Mouse (Mus musculus) neural tube, embryonic 14.5 days (tissue): ENCODE data around the gene Fahd1. TPM values are rescaled to one million over a fixed set of nuclear protein-coding genes. Genes with fewer than 3 reads are reported as not detected.

Experiments
- ATAC-seq: fragments of 200-750 bp; cut with Nextera tagmentation; 2 replicates; pipeline ENCODE4 v1.8.0; 2017; ENCODE audit warnings: low read depth, mild to moderate bottlenecking, moderate TSS enrichment, moderate library complexity
- H3K27ac ChIP-seq: fragments of 300-500 bp; sonication (generic); 2 replicates; pipeline ENCODE4 v1.5.1; 2014; ENCODE audit warnings: low read depth, mild to moderate bottlenecking, control low read depth, low read length, moderate library complexity, mixed read lengths
- H3K27me3 ChIP-seq: fragments of 300-500 bp; sonication (generic); 2 replicates; pipeline ENCODE4 v1.6.1; 2014; ENCODE audit warnings: low read length; ENCODE audit not compliant: control insufficient read depth, insufficient read depth
- H3K36me3 ChIP-seq: fragments of 300-500 bp; sonication (generic); 2 replicates; pipeline ENCODE4 v1.6.1; 2014; ENCODE audit warnings: low read length, mixed read lengths; ENCODE audit not compliant: control insufficient read depth, insufficient read depth
- H3K4me1 ChIP-seq: fragments of 300-500 bp; sonication (generic); 2 replicates; pipeline ENCODE4 v1.6.1; 2014; ENCODE audit warnings: low read length; ENCODE audit not compliant: control insufficient read depth, insufficient read depth
- H3K4me2 ChIP-seq: fragments of 300-500 bp; sonication (generic); 2 replicates; pipeline ENCODE4 v1.6.1; 2014; ENCODE audit warnings: mild to moderate bottlenecking, low read depth, low read length, control low read depth
- H3K4me3 ChIP-seq: fragments of 300-500 bp; sonication (generic); 2 replicates; pipeline ENCODE4 v1.5.1; 2014; ENCODE audit warnings: low read depth, low read length, control low read depth, mixed read lengths
- H3K9ac ChIP-seq: fragments of 300-500 bp; sonication (generic); replicated peaks from 2 replicates; pipeline ENCODE4 v1.6.1; 2014; ENCODE audit warnings: low read depth, mild to moderate bottlenecking, control low read depth, low read length, mixed read lengths
- H3K9me3 ChIP-seq: fragments of 300-500 bp; sonication (generic); 2 replicates; pipeline ENCODE4 v1.6.1; 2016; ENCODE audit warnings: low read length; ENCODE audit not compliant: control insufficient read depth
- WGBS: fragments of 180-500 bp; shearing (Covaris S2); extraction: QIAGEN DNeasy Blood & Tissue Kit; methylation state at CpG from one replicate; pipeline ENCODE4 v1.1.7; 2014; 5-methylcytosine and 5-hydroxymethylcytosine counted together
- polyA plus RNA-seq: library from polyadenylated mRNA; unstranded; fragments of >200 nt; fragmentation: Nextera tagmentation; extraction: Ambion mirVana; gene quantifications from 2 replicates; pipeline ENCODE4 v1.2.1, GENCODE M21; 2014

Fahd1 gene
- polyA plus RNA-seq, 1 experiment from 2014 or later = 27.6 TPM

DNA sequence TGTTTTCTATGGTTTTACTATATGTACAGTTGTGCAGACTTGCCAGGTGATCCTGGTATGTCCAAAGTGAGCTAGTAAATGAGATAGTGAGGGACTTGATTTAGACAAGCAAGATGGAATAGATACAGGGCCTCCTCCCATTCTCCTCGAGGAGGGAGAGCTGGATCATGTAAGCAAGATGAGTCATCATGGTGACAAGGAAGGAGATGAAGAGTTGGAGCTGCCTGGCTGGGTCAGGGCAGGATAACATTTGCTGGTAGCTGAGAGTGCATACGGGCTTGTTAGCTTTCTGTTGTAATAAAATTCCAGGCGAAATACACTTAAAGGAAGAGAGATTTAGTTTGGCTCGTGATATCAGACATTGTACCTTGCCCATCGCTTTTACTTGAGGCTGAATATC is 9.8 kb downstream of the Fahd1 start:
- 66% methylated on average over 5 of the region's 5 CpGs for WGBS
- no peak overlapping the region for H3K9ac ChIP-seq
- H3K27ac ChIP-seq = no peak overlapping the region
- no peak overlapping the region for H3K4me2 ChIP-seq
- ATAC-seq = no peak
- no peak overlapping the region for H3K4me3 ChIP-seq
- H3K4me1 ChIP-seq = no peaks in the 10 kb centered on the region
- H3K36me3 ChIP-seq = no peaks in the 10 kb centered on the region
- no peaks in the 10 kb centered on the region; the same call in 1 of the 2 replicates for H3K27me3 ChIP-seq
- H3K9me3 ChIP-seq = no peaks in the 10 kb centered on the region

DNA sequence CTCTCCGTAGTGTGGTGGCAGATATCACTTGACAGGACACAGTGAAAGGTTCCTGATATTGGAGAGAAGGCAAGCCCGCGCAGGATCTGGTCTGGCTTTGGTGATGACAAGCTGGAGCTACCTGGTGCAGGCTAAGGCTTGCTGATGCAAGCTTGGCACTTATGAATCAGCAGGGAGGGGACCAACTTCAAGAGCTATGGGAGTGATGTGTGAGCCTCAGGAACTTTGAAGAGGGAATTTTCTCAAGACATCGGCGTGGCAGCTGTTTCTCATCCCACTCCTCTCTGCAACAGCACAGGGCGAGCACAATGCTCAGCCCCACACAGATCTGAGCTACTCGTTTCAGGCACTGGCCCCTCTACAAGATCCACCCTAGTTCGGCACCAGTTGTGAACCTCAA is 10.3 kb downstream of the Fahd1 start, which contains the start of gene Hagh:
Gene Hagh (plus strand): TSS at position 302 of the 400 bp plus-strand sequence.
- H3K27ac ChIP-seq = no peak within 1 kb of the TSS
- no peaks in the 10 kb centered on the region for H3K36me3 ChIP-seq
- H3K9me3 ChIP-seq = no peaks in the 10 kb centered on the region
- H3K27me3 ChIP-seq = no peaks in the 10 kb centered on the region
- ATAC-seq = no peak
- no peak within 1 kb of the TSS for H3K4me2 ChIP-seq
- no peaks in the 10 kb centered on the region for H3K4me1 ChIP-seq
- no peak within 1 kb of the TSS for H3K9ac ChIP-seq
- 77% methylated on average over 8 of the region's 8 CpGs for WGBS
- H3K4me3 ChIP-seq = no peak within 1 kb of the TSS

DNA sequence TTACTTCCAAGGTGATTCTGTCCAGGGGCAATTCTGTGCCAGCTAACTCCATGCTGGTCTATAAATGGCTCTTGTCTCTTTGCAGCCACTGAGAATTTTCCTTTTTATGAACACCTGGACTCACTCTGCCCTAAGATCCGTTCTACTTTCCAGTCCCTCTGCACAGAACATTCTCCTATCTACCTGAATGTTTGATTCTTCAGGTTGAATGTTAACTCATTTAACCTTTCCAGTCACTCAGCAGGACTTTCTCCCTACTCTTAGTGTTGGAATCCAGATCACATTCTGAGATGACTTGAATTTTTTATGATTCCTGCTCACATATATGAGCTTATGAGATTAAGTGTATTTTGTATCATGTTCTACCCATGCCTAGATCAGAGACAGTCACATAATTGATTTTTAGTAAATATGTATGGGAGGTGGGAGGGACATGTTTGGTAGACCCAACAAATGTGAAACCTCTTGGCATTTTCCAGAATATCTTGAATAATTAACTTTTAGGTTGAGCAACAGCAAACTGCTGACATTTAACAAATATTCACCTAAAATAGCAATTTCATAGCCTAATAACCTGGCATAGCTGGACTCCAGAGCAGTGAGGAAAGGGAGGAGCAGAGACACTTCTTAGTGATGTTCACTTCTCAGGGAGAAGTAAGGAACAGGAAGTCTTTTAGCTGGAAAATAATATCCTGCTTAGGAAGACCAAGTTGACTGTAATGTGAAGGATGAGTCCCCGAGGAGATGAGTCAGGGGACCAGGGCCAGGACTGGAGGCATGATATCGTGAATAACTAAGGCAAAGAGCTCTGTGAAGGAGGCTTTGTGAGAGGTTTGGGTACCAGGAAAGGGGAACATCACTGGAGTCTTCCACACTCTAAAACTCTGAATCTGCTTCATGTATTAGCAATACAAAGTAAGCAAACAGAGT is 28.5 kb downstream of the Fahd1 start:
- no peaks in the 10 kb centered on the region for H3K9me3 ChIP-seq
- ATAC-seq = no peak
- H3K36me3 ChIP-seq = no peaks in the 10 kb centered on the region
- H3K27me3 ChIP-seq = no peaks in the 10 kb centered on the region
- no peak overlapping the region for H3K27ac ChIP-seq
- 47% methylated on average over 3 of the region's 3 CpGs for WGBS
- H3K4me1 ChIP-seq = no peaks in the 10 kb centered on the region
- no peak overlapping the region for H3K9ac ChIP-seq
- H3K4me3 ChIP-seq = no peak overlapping the region
- no peak overlapping the region for H3K4me2 ChIP-seq

DNA sequence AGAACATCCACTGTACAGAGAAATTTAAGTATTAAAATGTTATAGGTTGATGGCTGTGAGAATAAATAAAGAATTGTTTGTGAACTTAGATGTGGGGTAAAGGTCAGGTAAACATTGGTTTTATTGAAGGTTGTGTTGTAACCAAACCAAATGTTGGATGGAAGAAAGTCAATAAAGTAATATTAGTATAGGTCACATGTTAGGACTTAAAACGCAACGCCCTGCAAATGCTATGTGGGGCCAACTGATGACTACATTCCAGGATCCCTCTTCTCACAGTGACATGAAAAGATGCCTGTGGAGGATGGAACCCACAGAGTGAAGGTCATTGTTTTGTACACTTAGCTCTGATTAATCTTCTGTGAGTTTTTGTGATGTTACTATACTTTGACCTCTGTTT is 30.7 kb downstream of the Fahd1 start:
- Histone ChIP-seq H3K4me2 (no peak overlapping the region), H3K9me3 (no peaks in the 10 kb centered on the region), H3K4me1 (no peaks in the 10 kb centered on the region), H3K27me3 (no peaks in the 10 kb centered on the region), H3K36me3 (no peaks in the 10 kb centered on the region), H3K9ac (no peak overlapping the region), H3K4me3 (no peak overlapping the region), H3K27ac (no peak overlapping the region)
- WGBS = 79% methylated on average over 2 of the region's 2 CpGs
- no peak for ATAC-seq

DNA sequence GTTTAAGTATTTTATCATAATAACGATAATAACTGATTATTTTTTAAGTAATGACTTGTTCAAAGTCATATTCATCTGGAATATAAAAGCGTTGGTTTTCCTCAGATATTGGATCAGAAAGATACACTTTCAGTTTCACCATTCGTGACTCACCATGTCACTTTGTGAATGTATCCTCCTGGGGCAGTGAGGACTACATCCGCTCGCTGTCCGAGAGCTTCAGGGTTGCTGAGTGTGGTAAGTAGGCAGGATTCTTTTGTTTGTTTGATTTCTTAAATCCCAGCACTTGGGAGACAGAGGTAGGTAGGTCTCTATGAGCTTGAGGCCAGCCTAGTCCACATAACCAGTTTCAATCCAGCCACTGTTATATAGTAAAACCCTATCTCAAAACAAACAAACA is 32.0 kb downstream of the Fahd1 start:
- Histone ChIP-seq H3K36me3 (no peaks in the 10 kb centered on the region), H3K4me2 (no peak overlapping the region), H3K9ac (no peak overlapping the region), H3K9me3 (no peaks in the 10 kb centered on the region), H3K4me3 (no peak overlapping the region), H3K27me3 (no peaks in the 10 kb centered on the region), H3K27ac (no peak overlapping the region), H3K4me1 (no peaks in the 10 kb centered on the region)
- ATAC-seq = no peak
- 63% methylated on average over 6 of the region's 6 CpGs for WGBS

DNA sequence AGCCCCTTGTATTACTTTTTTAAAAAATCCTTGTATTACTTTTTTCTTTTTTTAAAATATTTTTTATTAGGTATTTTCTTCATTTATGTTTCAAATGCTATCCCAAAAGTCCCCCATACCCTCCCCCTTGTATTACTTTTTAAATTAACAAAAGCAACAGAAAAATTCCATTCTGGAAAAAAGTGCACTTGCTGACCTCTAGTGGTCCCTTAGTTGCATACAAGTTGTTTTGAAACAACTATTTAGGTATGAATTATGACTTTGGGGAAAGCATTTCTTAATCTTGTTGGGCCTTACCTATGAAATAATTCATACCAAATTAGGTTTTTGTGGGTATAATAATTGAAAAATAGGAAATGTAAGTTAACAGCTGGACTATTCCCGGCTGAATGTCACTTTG is 32.7 kb downstream of the Fahd1 start:
- Histone ChIP-seq H3K9ac (no peak overlapping the region), H3K4me2 (no peak overlapping the region)

DNA sequence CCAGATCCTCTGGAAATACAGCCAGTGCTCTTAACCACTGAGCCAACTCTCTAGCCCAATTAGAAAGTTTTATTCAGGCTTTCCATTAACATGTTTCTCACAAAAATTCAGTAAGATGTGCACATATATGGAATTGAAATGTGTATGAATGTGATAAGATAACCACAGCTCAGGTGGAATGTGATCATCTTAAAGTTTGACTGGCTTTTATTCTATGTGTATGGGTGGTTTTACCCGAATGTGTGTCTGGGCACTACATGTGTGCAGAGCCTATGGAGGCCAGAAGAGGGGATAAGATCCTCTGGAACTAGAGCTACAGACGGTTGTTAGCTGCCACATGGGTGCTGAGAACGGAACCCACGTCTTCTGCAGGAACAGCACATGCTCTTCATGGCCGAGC is 34.9 kb downstream of the Fahd1 start:
- Histone ChIP-seq H3K27me3 (peaks cover 4% of the 10 kb centered on the region; the same call in 1 of the 2 replicates), H3K9ac (no peak overlapping the region), H3K27ac (no peak overlapping the region), H3K4me3 (no peak overlapping the region), H3K9me3 (no peaks in the 10 kb centered on the region), H3K4me2 (no peak overlapping the region), H3K36me3 (no peaks in the 10 kb centered on the region), H3K4me1 (no peaks in the 10 kb centered on the region)
- no peak for ATAC-seq
- WGBS = 80% methylated on average over 5 of the region's 5 CpGs

More for the DNA sequence above, 32.7 kb downstream of the Fahd1 start:
- Histone ChIP-seq H3K27ac (no peak overlapping the region), H3K4me3 (no peak overlapping the region), H3K27me3 (no peaks in the 10 kb centered on the region), H3K36me3 (no peaks in the 10 kb centered on the region), H3K4me1 (no peaks in the 10 kb centered on the region), H3K9me3 (no peaks in the 10 kb centered on the region)
- no peak for ATAC-seq
- 42% methylated on average over 1 of the region's 1 CpGs for WGBS

DNA sequence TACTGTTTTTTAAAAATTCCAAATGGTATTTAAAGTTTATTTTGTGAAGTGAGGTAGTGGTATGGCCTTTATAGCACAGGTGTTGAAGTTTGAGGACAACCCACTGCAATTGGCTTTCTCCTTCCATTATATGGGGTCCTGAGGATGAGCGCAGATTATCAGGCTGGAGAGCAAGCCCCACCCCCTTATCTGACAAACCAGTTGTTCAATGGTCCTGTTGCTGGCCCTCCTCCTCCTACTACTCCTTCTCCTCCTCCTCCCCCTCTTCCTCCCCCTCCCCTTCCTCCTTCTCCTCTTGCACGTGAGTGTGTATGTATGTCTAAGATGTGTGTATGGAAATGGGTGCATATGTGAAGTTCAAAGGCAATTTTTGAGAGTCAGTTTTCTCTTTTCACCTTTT is 37.9 kb downstream of the Fahd1 start:
- peaks cover 4% of the 10 kb centered on the region; the same call in 1 of the 2 replicates for H3K27me3 ChIP-seq
- WGBS = 28% methylated on average over 2 of the region's 2 CpGs
- no peak overlapping the region for H3K4me2 ChIP-seq
- H3K4me3 ChIP-seq = no peak overlapping the region
- H3K4me1 ChIP-seq = no peaks in the 10 kb centered on the region
- no peak overlapping the region for H3K27ac ChIP-seq
- no peaks in the 10 kb centered on the region for H3K9me3 ChIP-seq
- H3K9ac ChIP-seq = no peak overlapping the region
- no peak for ATAC-seq
- H3K36me3 ChIP-seq = no peaks in the 10 kb centered on the region

DNA sequence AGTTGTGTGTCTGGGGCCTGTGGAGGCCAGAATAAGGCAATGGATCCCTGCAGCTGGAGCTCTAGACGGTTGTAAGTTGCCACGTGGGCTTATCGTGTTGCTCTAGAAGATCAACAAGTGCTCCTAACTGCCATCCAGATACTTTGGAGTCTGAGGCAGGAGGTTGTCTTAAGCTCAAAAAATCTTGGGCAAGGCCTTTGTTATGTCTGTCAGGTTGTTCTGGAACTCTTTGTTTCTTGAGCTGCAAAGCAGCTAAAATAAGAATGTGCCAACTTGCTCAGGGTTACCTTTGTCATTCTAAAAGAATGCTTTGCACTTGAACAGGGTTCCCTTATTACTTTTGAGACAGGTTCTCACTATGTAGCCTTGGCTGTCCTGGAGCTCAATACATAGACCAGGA is 39.0 kb downstream of the Fahd1 start:
- WGBS = 85% methylated on average over 3 of the region's 3 CpGs
- Histone ChIP-seq H3K4me1 (no peaks in the 10 kb centered on the region), H3K4me3 (no peak overlapping the region), H3K36me3 (no peaks in the 10 kb centered on the region), H3K9me3 (no peaks in the 10 kb centered on the region), H3K27me3 (peaks cover 4% of the 10 kb centered on the region; the same call in 1 of the 2 replicates), H3K4me2 (no peak overlapping the region), H3K9ac (no peak overlapping the region), H3K27ac (no peak overlapping the region)
- no peak for ATAC-seq
